ENCODE assay signal across 15 mouse cellular contexts in the genomic region with DNA sequence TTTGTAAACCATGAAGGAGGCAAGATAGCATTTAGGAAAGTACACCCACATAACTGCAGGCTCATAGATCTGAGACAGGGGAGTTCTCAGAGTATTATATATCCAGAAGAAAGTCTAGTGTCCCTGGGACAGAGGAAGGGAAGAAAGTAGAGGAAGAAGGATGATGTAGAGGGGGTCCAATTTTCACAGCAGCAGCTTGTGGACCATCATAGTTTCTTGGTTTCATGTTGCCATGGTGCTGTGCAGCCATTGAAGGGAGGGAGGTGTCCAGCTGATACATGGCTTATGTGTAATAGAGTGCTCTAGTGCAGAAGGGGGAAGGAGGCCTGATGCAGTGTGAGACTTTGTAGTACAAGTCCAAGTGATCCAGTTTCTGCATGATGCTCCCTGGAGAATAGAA.
"Had no signal": no experiment of that assay in that cellular context is flagged by ENCODE, and none has a peak within 500 bp of the region (broad histone marks: within the 10 kb centered on the region; RNA-seq: fewer than 3 reads in every experiment).

No protein-coding gene starts in this region.

- H3K27ac ChIP-seq: kidney, embryonic 15.5 days; limb, embryonic 10.5 days; limb, embryonic 13.5 days; liver, embryonic 12.5 days; liver, embryonic 15.5 days; macrophage; neural tube, embryonic 12.5 days; stomach, embryonic 15.5 days had no signal

- H3K27me3 ChIP-seq: kidney, embryonic 15.5 days; limb, embryonic 13.5 days; liver, embryonic 12.5 days; liver, embryonic 15.5 days; midbrain, embryonic 13.5 days; neural tube, embryonic 12.5 days; stomach, embryonic 15.5 days had no signal

- DNase-seq: liver; lung, adult 18-20 months; lung, postnatal 14 days; right cerebral cortex, postnatal 25 days; spleen, adult 18-20 months; thymus, postnatal 25 days had no signal

- H3K4me3 ChIP-seq: kidney, embryonic 15.5 days; limb, embryonic 10.5 days; limb, embryonic 13.5 days; liver, embryonic 12.5 days; liver, embryonic 15.5 days; midbrain, embryonic 13.5 days; neural tube, embryonic 12.5 days; stomach, embryonic 15.5 days had no signal

- H3K36me3 ChIP-seq: kidney, embryonic 15.5 days; limb, embryonic 10.5 days; limb, embryonic 13.5 days; liver, embryonic 12.5 days; liver, embryonic 15.5 days; midbrain, embryonic 13.5 days; neural tube, embryonic 12.5 days; stomach, embryonic 15.5 days had no signal

- H3K9ac ChIP-seq: kidney, embryonic 15.5 days; limb, embryonic 13.5 days; liver, embryonic 12.5 days; liver, embryonic 15.5 days; midbrain, embryonic 13.5 days; neural tube, embryonic 12.5 days; stomach, embryonic 15.5 days had no signal

- H3K4me2 ChIP-seq: kidney, embryonic 15.5 days; limb, embryonic 13.5 days; liver, embryonic 12.5 days; liver, embryonic 15.5 days; midbrain, embryonic 13.5 days; neural tube, embryonic 12.5 days; stomach, embryonic 15.5 days had no signal

- H3K9me3 ChIP-seq: kidney, embryonic 15.5 days; limb, embryonic 10.5 days; limb, embryonic 13.5 days; liver, embryonic 12.5 days; liver, embryonic 15.5 days; midbrain, embryonic 13.5 days; neural tube, embryonic 12.5 days; stomach, embryonic 15.5 days had no signal

- H3K4me1 ChIP-seq: kidney, embryonic 15.5 days; limb, embryonic 10.5 days; liver, embryonic 12.5 days; liver, embryonic 15.5 days; neural tube, embryonic 12.5 days; stomach, embryonic 15.5 days had no signal

- ATAC-seq: liver, embryonic 12.5 days had no signal
